Mouse (Mus musculus) thymus, adult 2 months (tissue): ENCODE data around the gene Slc13a5. TPM values are rescaled to one million over a fixed set of nuclear protein-coding genes. Genes with fewer than 3 reads are reported as not detected.

Experiments used
- DNase-seq: peaks from one replicate; pipeline ENCODE4 v3.0.0; 2021
- H3K27ac ChIP-seq: fragments of 200-500 bp; 2 replicates; pipeline ENCODE4 v1.5.1; 2012; ENCODE audit warnings: low read length, control low read depth; ENCODE audit not compliant: control insufficient read depth, insufficient read depth
- H3K27me3 ChIP-seq: fragments of 200-500 bp; 2 replicates; pipeline ENCODE4 v1.6.1; 2012; ENCODE audit warnings: mild to moderate bottlenecking, low read length, moderate library complexity, mixed read lengths; ENCODE audit not compliant: control insufficient read depth, insufficient read depth
- H3K36me3 ChIP-seq: fragments of 200-500 bp; 2 replicates; pipeline ENCODE4 v1.6.1; 2012; ENCODE audit warnings: mild to moderate bottlenecking, low read length, moderate library complexity; ENCODE audit not compliant: control insufficient read depth, insufficient read depth
- H3K4me1 ChIP-seq: fragments of 200-500 bp; replicated peaks from 2 replicates; pipeline ENCODE4 v1.6.1; 2012; ENCODE audit warnings: low read length; ENCODE audit not compliant: control insufficient read depth, insufficient read depth
- H3K4me3 ChIP-seq: fragments of 200-500 bp; 2 replicates; pipeline ENCODE4 v1.5.1; 2012; ENCODE audit warnings: mild to moderate bottlenecking, low read length, control low read depth, moderate library complexity; ENCODE audit not compliant: control insufficient read depth, insufficient read depth
- CTCF ChIP-seq: fragments of 200-500 bp; IDR thresholded peaks from 2 replicates; pipeline ENCODE4 v1.5.1; 2012; ENCODE audit warnings: mild to moderate bottlenecking, control low read depth, low read length, moderate library complexity, borderline replicate concordance; ENCODE audit not compliant: control insufficient read depth, poor library complexity, insufficient read depth; ENCODE audit errors: extremely low read depth
- POLR2A ChIP-seq: fragments of 200-500 bp; IDR thresholded peaks from 2 replicates; pipeline ENCODE4 v1.6.1; 2012; ENCODE audit warnings: mild to moderate bottlenecking, low read length, control low read depth, moderate library complexity; ENCODE audit not compliant: control insufficient read depth, poor library complexity, insufficient read depth; ENCODE audit errors: extremely low read depth
- WGBS: fragments of 180-500 bp; shearing (Covaris S2); methylation state at CpG from one replicate; pipeline ENCODE4 v1.1.7; 2018; 5-methylcytosine and 5-hydroxymethylcytosine counted together
- polyA plus RNA-seq: library from polyadenylated mRNA; depleted of rRNA; stranded (reverse); fragments of >200 nt; gene quantifications from 2 replicates; pipeline ENCODE4 v1.2.3, GENCODE M21; 2012

Gene Slc13a5
- polyA plus RNA-seq, 1 experiment, result 0.04 TPM

DNA sequence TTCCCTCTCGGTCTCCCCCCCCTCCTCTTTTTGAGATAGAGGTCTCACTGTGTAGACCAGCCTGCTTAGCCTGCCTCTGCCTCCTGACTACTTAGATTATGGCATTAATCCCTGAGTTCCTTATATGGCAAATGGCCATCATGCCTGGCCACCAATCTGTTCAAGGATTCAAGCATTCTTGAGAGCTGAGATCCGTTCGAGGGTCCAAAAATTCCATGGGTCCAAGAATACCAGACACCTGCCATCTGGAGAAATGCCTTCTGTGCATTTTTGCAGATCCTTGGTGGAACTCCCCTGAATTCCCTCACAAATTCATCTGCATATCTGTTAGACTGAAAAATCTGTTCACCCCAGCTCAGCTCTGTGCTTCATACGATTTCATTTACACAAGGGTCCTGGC is 43.6 kb downstream of the Slc13a5 start:
- DNase-seq, result no peak
- Histone ChIP-seq H3K36me3 (no peaks in the 10 kb centered on the region), H3K4me1 (no peaks in the 10 kb centered on the region), H3K27ac (no peak overlapping the region), H3K4me3 (no peak overlapping the region), H3K27me3 (no peaks in the 10 kb centered on the region)
- 91% methylated on average over 4 of the region's 4 CpGs for WGBS
- TF ChIP-seq CTCF, result no peak
- no peak for TF ChIP-seq POLR2A

DNA sequence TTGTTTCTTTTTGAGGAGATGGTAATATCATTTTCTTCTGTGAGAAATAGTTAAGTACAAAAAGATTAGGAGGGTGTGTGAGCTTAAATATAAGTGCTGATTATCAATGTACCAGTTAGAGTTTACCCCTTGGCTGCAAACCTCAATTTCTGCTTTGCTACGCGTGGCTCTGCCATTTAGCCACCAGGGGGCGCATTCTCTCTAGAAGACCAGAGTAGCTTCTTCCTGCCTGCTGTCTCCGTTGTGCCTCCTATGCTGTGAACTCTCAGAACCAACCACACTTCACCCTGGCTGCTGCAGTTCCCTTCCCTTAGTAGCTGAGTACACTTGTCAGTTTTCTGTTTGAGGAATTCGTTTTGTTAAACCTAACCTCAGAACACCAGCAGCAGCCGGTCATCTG is 45.7 kb downstream of the Slc13a5 start:
- Histone ChIP-seq H3K27me3 (no peaks in the 10 kb centered on the region; the same call in 1 of the 2 replicates), H3K36me3 (no peaks in the 10 kb centered on the region), H3K4me3 (no peak overlapping the region), H3K27ac (no peak overlapping the region), H3K4me1 (no peaks in the 10 kb centered on the region)
- 14% methylated on average over 6 of the region's 6 CpGs for WGBS
- TF ChIP-seq POLR2A, result no peak
- peak; percentile 57; the same call in 1 of the 2 replicates for TF ChIP-seq CTCF
- DNase-seq, result peak; percentile 78

DNA sequence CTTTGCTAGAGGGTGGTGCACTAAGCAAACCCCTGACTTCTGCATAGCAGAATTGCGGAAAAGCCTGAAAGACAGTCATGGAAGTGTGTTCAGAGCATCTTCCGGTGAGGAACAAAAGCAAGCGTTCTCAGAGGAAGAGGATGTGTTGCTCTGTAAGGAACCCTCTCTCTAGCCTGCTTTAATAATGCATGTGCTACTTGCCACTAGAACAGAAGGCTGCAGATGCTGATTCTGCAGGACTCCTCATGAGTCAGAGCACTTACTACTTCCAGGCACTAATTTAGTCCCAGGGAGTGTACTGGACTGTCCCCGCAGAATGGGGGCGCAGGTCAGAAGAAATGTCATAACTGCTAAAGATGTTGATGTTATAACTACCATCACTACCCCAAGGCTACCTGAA is 49.9 kb downstream of the Slc13a5 start:
- no peak for DNase-seq
- 93% methylated on average over 5 of the region's 5 CpGs for WGBS

DNA sequence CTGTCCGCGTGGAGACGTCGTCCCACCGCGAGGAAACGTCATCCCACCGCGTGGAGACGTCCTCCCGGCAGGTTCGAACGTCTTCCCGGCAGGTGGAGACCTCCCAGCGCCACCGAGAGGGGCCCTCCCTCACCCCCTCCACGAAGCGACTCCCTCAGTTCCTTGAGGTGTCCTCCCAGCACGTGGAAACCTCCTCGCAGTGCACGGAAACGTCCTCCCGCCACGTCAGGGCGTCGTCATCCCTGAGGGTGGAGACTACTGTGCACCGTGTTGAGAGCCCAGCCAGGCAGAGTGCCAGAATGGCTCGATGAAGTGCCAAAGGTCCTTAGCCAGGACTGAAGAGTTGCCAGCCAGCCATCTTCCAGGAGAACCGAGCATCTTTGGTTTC is 51.6 kb downstream of the Slc13a5 start, which contains the start of gene Med31:
Gene Med31, minus strand, starts transcription at position 183 of the 388 bp plus-strand sequence.
- peak; percentile 77 for DNase-seq
- H3K36me3 ChIP-seq, result peaks cover 4% of the 10 kb centered on the region; the same call in 1 of the 2 replicates
- under 1% methylated on average over 29 of the region's 29 CpGs for WGBS
- H3K4me1 ChIP-seq, result peaks cover 6% of the 10 kb centered on the region
- TF ChIP-seq CTCF (no peak), POLR2A (no peak)
- H3K27ac ChIP-seq, result peak within 1 kb of the TSS; percentile 17; the same call in 1 of the 2 replicates
- peak within 1 kb of the TSS; percentile 91 for H3K4me3 ChIP-seq
- no peaks in the 10 kb centered on the region; the same call in 1 of the 2 replicates for H3K27me3 ChIP-seq

More for the DNA sequence above, 49.9 kb downstream of the Slc13a5 start:
- Histone ChIP-seq H3K27ac (no peak overlapping the region), H3K36me3 (no peaks in the 10 kb centered on the region), H3K27me3 (no peaks in the 10 kb centered on the region; the same call in 1 of the 2 replicates), H3K4me3 (no peak overlapping the region), H3K4me1 (peaks cover 6% of the 10 kb centered on the region)
- no peak for TF ChIP-seq CTCF
- no peak for TF ChIP-seq POLR2A

DNA sequence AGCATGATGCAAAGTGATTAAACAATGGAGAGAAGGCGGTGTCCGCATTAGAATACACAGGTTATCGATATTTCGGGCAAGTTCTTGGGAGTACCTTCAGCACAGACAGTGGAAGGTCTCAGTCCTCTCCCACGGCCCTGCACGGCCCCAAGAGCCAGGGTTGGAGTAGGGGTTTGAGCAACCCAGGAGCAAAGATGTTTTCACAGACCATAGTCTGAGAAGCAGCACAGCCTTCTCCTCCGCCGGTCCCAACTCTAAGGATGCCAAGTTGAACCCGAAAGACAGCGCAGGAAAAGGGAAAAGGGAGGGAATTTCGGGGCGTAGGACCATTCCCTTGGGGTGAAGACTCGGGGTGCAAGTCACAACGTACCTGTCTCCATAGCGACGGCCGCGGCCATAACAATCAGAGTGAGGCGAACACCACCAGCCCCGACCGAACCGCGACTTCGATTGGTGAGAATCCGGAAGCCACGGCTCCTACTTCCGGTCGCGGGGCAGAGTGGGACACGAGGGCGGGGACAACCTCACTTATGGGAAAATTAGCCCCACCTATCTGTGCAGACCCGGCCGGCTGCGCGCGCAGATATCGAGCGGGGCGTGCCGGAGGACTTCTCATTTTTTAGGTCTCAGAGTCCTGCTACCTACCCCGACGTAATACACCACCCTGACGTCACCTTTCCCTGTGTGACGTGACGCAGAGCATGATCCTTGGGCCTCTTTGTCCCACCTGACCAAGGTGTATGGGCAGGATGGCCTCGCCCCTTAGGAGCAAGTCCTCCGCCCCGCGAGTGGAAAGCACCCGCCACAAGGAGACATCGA is 52.2 kb downstream of the Slc13a5 start:
- peak overlapping the region; percentile 91 for H3K4me3 ChIP-seq
- peak; percentile 88 for DNase-seq
- H3K4me1 ChIP-seq, result peaks cover 6% of the 10 kb centered on the region
- H3K27ac ChIP-seq, result peak overlapping the region; percentile 17; the same call in 1 of the 2 replicates
- TF ChIP-seq CTCF (no peak), POLR2A (peak; percentile 57; the same call in 1 of the 2 replicates)
- peaks cover 4% of the 10 kb centered on the region; the same call in 1 of the 2 replicates for H3K36me3 ChIP-seq
- H3K27me3 ChIP-seq, result no peaks in the 10 kb centered on the region; the same call in 1 of the 2 replicates
- 1% methylated on average over 51 of the region's 51 CpGs for WGBS

DNA sequence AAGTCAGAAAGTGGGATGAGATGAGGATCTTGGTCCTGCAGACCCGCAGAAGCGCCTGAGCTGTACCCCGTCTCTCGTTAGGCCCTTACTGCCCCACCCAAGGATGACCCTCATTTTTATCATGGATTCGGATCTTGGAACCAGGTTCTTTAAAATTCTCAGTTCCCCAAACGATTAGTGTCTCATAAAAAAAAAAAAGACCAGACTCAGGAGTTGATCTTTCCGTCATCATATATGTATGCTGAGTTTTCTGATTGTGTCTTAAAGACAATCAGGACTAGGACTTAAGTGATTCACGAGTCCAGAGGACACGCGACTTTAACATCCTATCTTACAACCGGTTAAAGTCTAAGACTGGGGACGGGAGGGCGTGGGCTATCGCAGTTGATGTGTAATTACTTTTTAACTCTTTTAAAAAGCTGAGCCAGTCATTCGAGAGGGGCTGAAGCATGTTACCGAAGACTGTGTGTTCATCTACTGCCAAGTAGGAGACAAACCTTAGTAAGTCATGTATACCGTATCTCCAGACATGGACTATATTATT is 59.1 kb downstream of the Slc13a5 start:
- H3K36me3 ChIP-seq, result peaks cover 4% of the 10 kb centered on the region; the same call in 1 of the 2 replicates
- no peak overlapping the region for H3K27ac ChIP-seq
- no peak for DNase-seq
- WGBS, result 19% methylated on average over 17 of the region's 17 CpGs
- peak overlapping the region; percentile 95 for H3K4me3 ChIP-seq
- no peaks in the 10 kb centered on the region for H3K27me3 ChIP-seq
- H3K4me1 ChIP-seq, result peaks cover 16% of the 10 kb centered on the region
- no peak for TF ChIP-seq CTCF
- TF ChIP-seq POLR2A, result no peak
